Mouse (Mus musculus) MEL-GATA-1-ER (cell line): ENCODE results near the gene Snx10.

Experiments used
- DNase-seq: peaks from one replicate; pipeline ENCODE4 v3.0.0-alpha.2; 2012; ENCODE audit warnings: low read depth; ENCODE audit errors: extremely low read depth

Snx10 gene

GRCm38 (mm10) chr6:51636019-51636568, 112.4 kb downstream of the Snx10 start:
- peak; percentile 74 for DNase-seq
